Mouse (Mus musculus) monocyte, adult 2 months (primary cell): ENCODE results near the gene Acbd5.
"Not testable (repeated sequence)": the region's sequence is repeated elsewhere in the genome, so short reads cannot be mapped to it uniquely, and the experiment has no call there.

Source experiments
- DNase-seq, 2 experiments: peaks; one replicate each; pipeline ENCODE4 v3.0.0; 2022; ENCODE audit warnings: low spot score in 2 of 2, low read depth in 1 of 2

Gene Acbd5

GRCm38 (mm10) chr2:23067552-23068369 lies at the start of gene Acbd5:
Gene Acbd5, plus strand, starts transcription at chr2:23068167.
- DNase-seq: peak; percentile 85 to 87

- DNase-seq: no peak
These were observed 48.8 kb upstream of the Acbd5 start for GRCm38 (mm10) chr2:23019170-23019569.

- DNase-seq: no peak
These were observed 46.6 kb upstream of the Acbd5 start for GRCm38 (mm10) chr2:23021320-23021719.

GRCm38 (mm10) chr2:23021721-23022120 lies 46.2 kb upstream of the Acbd5 start:
- DNase-seq: no peak

- DNase-seq: no peak
These were observed 44.9 kb upstream of the Acbd5 start for GRCm38 (mm10) chr2:23023023-23023422.

GRCm38 (mm10) chr2:23023714-23024282 lies 44.2 kb upstream of the Acbd5 start:
- DNase-seq: no peak

- no peak for DNase-seq
These were observed 41.6 kb upstream of the Acbd5 start for GRCm38 (mm10) chr2:23026379-23026778.

GRCm38 (mm10) chr2:23028826-23029225 lies 39.1 kb upstream of the Acbd5 start:
- no peak for DNase-seq

- DNase-seq: no peak
These were observed 37.3 kb upstream of the Acbd5 start for GRCm38 (mm10) chr2:23030631-23031030.

GRCm38 (mm10) chr2:23034692-23035435 lies 33.1 kb upstream of the Acbd5 start:
- no peak for DNase-seq

- DNase-seq: no peak
These were observed 32.5 kb upstream of the Acbd5 start for GRCm38 (mm10) chr2:23035467-23035866.

GRCm38 (mm10) chr2:23039082-23040000 lies 28.6 kb upstream of the Acbd5 start:
- peak; percentile 1 to 26 for DNase-seq

- DNase-seq: peak; percentile 86 to 87
These were observed 27.8 kb upstream of the Acbd5 start, which contains the start of gene Abi1 for GRCm38 (mm10) chr2:23040001-23040646. Gene Abi1, minus strand, starts transcription at chr2:23040241.

- not testable (repeated sequence) for DNase-seq
These were observed 27.3 kb upstream of the Acbd5 start for GRCm38 (mm10) chr2:23040690-23041089.

GRCm38 (mm10) chr2:23041457-23041856 lies 26.5 kb upstream of the Acbd5 start:
- DNase-seq: peak; percentile 18 to 27

- DNase-seq: no peak
These were observed 25.8 kb upstream of the Acbd5 start for GRCm38 (mm10) chr2:23042189-23042588.

- DNase-seq: no peak
These were observed 22.3 kb upstream of the Acbd5 start for GRCm38 (mm10) chr2:23045703-23046102.

- peak in 1 of 2 experiments; percentile 24 for DNase-seq
These were observed 20.0 kb upstream of the Acbd5 start for GRCm38 (mm10) chr2:23048006-23048405.

- no peak for DNase-seq
These were observed 16.1 kb upstream of the Acbd5 start for GRCm38 (mm10) chr2:23051890-23052289.

- peak; percentile 67 to 69 for DNase-seq
These were observed 15.4 kb upstream of the Acbd5 start for GRCm38 (mm10) chr2:23052523-23052922.
